Mouse (Mus musculus) retina, postnatal 7 days (tissue): ENCODE measurements at regions not wholly inside any gene's neighbourhood (a gene's known extent, or its start where the extent isn't known, plus 50 kb on each side); places are given as distances from the start of the nearest gene placed in this dataset.

ENCODE experiments used
- DNase-seq: peaks from one replicate; pipeline ENCODE4 v3.0.0-alpha.2; 2012; ENCODE audit warnings: low read depth, low spot score

DNA sequence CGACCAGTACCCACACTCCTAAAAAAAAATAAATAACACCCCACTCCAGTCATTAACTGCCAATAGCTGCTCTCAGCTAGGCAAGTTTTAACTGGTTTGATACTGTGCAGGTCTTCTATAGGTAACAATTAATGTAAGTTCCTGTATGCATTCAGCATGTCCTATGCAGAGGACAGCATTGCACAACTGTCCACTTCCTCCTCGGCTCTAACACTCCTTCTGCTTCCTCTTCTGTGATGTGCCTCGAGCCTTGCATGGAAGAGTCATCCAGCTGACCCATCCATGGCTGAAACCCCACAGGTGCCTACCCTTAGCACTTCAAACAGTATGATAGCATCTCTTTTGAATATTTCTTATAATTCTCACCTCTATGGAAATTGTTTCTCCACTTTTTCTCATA is 449.4 kb upstream of the Rag2 start:
- DNase-seq = no peak

DNA sequence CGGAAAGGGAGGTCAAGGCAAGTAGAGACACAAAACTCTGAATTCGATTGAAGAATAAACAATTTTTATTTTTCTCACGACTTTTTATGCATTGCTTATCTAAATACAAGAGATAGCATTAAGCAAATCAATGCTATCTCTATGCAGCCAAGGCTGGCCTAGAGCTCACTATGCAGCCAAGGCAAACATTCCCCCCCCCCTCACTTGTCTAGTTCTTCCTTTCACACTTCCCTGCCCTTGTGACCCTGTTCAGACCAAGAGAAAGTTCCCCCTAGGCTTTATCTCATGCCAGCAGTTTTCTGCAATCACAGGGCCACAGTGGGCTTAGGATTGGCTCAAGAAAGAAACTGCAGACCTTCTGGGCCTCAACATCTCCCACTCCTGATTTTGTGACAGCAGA is 417.9 kb upstream of the Rag2 start:
- DNase-seq = no peak

- no peak for DNase-seq
Measured at GRCm38 (mm10) chr2:101209136-101209535, 415.4 kb upstream of the Rag2 start.

DNA sequence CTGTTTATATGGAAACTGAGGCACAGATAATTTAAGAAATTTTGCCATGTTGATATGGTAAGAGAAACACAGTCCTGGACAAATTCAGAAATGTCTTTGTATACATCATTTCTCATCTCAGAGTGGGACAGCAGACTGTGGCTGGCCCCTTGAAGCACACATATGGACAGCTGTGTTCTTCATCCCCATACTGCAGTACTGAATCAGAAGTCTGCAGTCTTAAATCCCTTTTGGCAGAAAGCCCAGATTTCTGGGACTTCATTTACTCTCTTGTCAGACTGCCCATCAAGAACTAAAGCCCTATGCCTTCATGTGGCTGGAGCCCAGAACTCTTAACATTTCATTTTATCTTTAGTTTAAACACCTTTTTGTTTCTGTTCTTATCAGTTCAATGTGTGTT is 403.8 kb upstream of the Rag2 start:
- peak; percentile 5 for DNase-seq

GRCm38 (mm10) chr2:101242983-101243382 is 381.5 kb upstream of the Rag2 start:
- no peak for DNase-seq

DNA sequence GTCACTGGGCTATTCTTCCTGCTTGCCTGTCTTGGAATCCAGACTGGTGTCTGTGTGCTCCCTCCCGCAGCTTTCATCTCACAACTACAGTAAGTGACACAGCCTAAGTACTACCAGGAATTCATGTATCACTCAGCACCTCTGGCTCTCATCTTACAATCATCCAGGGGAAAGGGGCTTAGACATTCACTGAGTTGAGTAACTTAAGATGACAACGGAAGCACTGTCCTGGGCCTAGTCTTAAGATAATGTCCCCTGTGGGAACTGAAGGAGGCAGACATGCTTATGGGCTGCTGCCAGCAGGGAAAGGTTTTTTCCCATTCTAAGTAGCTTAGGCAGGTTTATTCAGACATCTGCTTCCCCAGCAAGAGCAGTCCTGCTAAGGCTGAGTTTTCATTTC is 377.4 kb upstream of the Rag2 start:
- peak; percentile 14 for DNase-seq

DNA sequence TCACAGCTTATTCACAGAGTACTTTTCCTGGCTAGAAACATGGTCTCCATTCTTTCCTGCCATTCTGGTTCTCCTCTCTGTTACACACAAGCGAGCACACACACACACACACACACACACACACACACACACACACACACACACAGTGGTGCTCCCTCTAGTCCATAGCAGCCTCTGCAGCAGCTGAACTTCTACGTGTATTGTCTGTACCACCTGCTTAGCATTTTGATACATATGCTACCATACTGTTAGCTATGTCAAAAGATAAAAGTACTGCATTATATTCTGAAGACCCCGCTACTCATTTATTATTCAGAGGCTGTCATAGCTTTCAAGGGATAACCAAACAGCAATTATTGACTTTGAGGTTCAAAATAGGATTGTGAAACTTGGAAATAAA is 372.3 kb upstream of the Rag2 start:
- DNase-seq = no peak

- DNase-seq = no peak
Measured at GRCm38 (mm10) chr2:101256464-101256863, 368.1 kb upstream of the Rag2 start.

- no peak for DNase-seq
Measured at GRCm38 (mm10) chr2:101263934-101264333, 360.6 kb upstream of the Rag2 start.

DNA sequence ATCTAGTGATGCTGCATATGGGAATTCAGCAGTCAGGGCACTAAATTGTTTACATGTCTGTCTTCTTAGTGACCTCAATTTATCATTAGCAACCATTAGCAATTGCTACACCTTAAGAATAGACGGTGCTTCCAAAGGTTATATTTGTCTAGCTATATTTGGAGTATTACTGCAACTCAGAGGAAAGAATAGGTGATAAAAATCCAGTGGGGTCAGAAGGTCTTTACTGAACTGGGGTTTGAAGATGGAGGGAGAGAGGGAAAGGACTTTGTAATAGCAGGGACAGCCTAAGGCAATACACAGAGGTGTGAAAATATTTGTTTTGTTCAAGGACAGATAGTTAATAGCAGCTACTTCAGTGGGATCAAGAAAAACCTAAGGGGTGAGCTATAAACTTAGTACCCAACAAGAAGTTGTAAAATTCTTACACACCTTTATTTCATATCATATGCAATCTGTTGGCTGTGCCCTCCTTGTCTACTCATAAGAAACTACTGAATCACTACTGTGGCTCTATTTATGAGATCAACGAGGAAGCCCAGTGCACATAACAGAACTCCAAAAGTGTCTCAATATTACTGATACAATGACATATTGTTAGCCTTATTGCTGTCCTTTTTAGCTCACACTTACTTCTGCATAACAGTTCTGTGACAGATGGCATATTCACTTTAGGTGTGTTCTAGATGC is 357.7 kb upstream of the Rag2 start:
- DNase-seq = no peak

DNA sequence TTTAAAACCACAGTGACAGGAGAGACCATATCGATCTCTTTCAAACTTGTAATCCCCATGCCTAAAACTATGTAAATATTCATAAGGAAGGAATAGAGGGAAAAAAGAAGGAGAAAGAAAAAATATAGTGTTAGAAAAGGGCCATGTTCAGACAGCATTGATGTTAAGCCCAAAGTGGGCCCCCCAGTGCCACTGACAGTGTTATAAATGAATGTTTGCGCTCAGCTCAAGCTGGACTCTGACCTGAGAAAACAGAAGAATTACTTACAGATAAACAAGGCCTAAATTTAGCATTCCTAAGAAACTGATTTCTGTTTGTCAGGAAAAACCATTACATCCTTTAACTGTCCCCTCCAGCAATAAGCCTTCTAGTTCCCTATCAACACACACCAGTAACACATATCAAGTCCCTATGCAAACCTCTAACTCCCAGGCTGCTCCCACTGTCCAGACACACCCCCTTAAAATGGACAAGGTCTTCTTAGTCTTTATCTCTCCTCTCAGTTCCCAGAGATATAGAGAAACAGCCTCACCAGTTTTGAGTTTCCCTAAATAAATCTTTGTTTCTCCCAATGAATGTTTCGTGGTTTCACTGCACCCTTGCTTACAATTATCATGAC is 350.4 kb upstream of the Rag2 start:
- DNase-seq = no peak

DNA sequence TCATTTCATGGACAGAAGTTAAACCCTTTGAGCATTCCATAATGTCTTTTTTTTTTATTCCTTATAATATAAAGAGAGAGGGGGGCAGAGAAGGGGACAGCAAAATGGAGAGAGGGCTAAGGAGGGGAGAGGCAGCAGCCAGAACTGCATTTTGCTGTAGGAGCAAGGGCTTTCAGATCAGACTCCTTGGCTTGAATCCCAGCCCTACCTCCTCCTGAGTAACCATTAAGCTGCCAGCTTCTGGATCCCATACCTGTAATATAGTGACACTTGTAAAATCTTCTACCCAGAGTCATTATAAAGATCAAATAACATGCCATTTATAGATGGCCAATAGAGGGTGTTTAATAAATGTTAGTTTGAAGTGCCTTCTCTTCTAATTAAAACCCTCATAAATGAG is 339.6 kb upstream of the Rag2 start:
- DNase-seq = no peak

GRCm38 (mm10) chr2:101288119-101288518 is 336.4 kb upstream of the Rag2 start:
- DNase-seq = no peak

DNA sequence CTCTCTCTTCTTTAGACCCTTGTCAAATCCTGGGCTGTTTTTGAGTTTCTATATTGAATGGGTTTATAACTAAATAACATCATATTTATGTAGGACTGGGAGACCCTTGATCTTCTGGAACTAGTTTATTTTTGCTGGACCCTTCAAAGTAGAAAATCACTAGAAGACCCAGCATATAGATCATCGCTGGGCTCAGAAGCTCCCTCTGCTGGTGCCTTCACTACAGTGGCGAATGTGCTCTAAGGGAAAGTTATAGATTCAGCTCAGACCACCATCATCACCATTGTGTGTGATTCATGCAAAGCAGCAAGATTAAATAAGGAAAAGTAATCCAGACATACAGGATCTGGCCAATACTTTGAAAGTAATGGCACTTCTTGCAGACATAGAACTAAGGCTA is 335.4 kb upstream of the Rag2 start:
- DNase-seq = peak; percentile 13

- DNase-seq = no peak
Measured at GRCm38 (mm10) chr2:101290738-101291137, 333.8 kb upstream of the Rag2 start.

GRCm38 (mm10) chr2:101295678-101296368 is 328.7 kb upstream of the Rag2 start:
- DNase-seq = no peak

DNA sequence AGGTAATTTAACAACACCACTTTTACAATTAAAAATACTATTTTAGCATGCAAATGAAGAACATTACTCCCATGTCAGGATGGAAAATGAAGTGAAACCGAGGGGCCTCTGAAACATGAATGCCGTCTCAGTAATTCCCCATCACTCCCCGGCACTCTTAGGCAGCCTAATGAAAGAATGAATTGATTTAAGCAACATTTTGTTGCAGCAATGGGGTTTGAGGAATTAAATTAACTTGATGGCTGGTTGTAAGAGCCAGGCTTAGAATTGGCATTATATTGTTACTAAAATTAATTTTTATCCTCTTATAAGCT is 328.2 kb upstream of the Rag2 start:
- no peak for DNase-seq

GRCm38 (mm10) chr2:101296778-101297177 is 327.7 kb upstream of the Rag2 start:
- no peak for DNase-seq

- DNase-seq = no peak
Measured at GRCm38 (mm10) chr2:101299126-101299525, 325.4 kb upstream of the Rag2 start.

DNA sequence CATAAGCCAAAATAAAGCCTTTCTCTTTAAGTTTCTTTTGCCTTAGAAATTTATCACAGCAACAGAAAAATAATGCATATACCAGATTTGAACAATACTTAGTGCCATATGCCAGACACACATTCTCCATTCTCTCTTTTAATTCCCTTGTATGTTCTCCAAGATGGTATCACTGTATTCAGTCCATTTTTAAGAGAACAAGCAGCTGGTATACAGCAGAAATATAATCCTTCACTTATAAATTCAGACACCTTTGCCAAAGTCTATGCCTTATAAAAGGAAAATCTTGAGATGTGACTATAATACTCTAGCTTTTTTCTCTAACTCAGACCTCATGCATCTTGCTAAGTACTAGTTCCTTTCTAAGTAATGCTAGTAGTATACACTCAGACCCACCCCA is 324.4 kb upstream of the Rag2 start:
- DNase-seq = no peak

- no peak for DNase-seq
Measured at GRCm38 (mm10) chr2:101321286-101321914, 303.1 kb upstream of the Rag2 start.

GRCm38 (mm10) chr2:101356709-101357108 is 267.8 kb upstream of the Rag2 start:
- no peak for DNase-seq

DNA sequence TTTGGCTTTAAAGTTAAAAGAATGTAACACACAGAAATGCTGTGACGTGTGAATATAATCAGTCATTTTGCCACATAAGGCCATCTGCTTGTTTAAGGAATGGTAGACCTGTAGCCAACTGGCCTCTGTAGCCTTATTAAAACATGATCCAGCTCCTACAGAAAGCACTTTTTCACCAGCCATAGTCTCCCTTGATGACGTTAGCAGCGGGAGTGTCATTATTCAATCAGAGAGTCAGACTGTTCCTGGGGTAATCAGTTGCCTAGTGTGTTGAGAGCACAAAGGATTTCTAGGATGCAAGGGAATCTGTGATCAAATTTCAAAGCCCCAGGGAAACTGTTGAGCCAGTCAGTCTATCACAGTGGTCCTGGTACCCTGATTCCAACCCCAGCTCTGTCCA is 260.3 kb upstream of the Rag2 start:
- no peak for DNase-seq
